Mouse (Mus musculus) layer of hippocampus, adult 18-20 months (tissue): ENCODE measurements around the gene Prss33. TPM values are rescaled to one million over a fixed set of nuclear protein-coding genes. Genes with fewer than 3 reads are reported as not detected.

Experiments used
- DNase-seq, 2 experiments: peaks; one replicate each; pipeline ENCODE4 v3.0.0; 2022; ENCODE audit warnings: low spot score in 2 of 2
- microRNA-seq, 2 experiments: library from miRNA; unstranded; fragments of <30 nt; microRNA quantifications; one replicate each; pipeline ENCODE4 v1.2.0; 2021
- total RNA-seq, 2 experiments: library from RNA; stranded (reverse); gene quantifications; 2 replicates each; pipeline ENCODE4 v1.2.3; 2021

The Prss33 gene
- total RNA-seq, 2 experiments from 2014 or later = 0.41 TPM; not detected in 1

DNA sequence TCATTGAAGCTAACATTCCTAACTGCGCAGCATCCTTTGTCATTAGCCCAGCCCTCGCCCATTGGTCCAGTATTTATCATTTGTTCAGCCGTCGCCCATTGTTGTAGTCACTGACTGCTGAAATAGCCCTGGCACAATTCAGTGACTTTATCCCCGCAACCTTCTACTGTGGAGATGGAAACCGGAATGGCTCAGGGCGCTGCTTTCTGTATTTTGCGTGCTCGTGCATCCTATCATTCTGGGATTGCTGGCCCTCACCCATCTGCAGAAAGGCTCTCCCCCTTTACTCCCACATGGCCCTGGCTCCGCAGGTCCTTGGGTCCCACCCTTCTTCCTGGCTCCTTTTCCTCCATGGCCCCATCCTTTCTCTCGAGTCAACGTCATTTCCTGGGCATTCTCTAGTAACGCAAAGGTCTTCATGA is 49.3 kb downstream of the Prss33 start:
- DNase-seq = no peak

DNA sequence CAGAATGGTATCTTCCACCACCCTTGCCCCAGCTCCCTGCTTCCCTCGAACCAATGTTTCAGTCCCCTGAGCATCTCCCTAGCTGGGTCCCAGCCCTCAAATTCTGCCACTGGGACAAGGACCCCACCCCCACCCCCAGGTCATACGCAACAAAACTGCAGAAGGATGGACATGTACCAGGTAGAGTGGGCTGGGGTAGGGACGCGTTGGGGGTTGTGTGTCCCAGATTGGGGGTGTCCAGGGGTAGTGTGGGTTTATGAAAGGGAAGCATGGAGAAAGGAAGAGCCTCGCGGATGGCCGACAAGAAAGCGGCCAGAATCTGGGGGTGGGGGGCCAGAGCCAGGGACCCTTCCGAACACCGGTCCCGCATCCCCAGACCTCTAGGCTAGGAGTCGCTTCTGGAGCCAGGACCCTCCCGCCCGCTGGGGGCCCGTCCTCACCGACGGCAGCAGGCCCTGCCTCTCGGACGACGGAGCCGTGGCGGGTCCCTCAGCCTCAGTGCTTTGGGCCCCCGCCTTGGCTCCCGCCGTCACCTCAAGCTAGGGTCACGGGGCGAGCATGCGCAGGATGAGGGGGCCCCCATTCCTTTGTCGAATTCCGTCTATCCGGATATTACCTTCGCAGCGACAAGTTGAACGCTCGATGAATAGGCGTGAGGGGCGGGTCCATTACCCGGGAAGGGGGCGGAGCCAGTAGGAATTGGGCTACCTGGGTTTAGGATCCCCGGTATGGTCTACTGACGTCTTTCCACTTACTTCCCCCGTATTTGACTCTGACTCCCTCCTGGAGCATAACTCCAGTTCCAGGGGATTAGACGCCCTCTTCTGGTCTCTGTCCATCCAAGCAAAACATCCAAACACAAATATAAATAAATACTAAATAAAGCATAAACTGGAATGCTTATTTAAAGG is 50.0 kb downstream of the Prss33 start, which contains the start of gene Flywch2:
Gene Flywch2, minus strand, starts transcription at position 521 of the 911 bp plus-strand sequence.
- peak; percentile 87 to 93 for DNase-seq

DNA sequence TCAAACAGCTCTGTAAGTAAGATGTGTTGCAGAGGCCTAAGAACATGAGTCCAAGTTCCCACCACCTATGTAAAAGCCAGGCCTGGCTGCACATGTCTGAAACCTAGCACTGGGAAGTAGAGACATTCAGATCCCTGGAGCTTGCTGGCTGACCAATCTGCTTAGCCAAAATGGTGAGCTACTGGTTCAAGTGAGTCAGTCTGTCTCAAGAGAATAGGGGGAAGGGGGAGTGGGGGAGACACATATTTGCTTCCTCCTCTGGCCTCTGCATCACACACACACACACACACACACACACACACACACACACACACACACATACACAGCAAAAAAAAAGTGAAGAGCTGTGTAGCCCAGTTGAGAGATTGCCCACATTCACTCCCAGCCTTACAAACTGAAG is 52.5 kb downstream of the Prss33 start:
- DNase-seq = no peak

Small RNAs within 50 kb of the gene (microRNA-seq; reads per million reads assigned to microRNA genes)
- 0.74 to 2.0 reads per million in 2 experiments for gene Mir5125

Other genes starting within 250 kb of the Prss33 start
- gene Zfp13, start 236.6 kb downstream of the Prss33 start, total RNA-seq = 10 to 100 TPM; 28.0 to 29.6 TPM
- gene Zscan10, start 235.2 kb downstream of the Prss33 start, total RNA-seq = not detected
- under 1 TPM in 1 of 2 experiments, not detected in 1; 0.10 TPM for gene Mmp25, start 190.8 kb downstream of the Prss33 start, total RNA-seq
- gene Bicdl2, start 175.6 kb downstream of the Prss33 start, total RNA-seq = not detected
- 100 to 1,000 TPM; 117 to 122 TPM for gene Hcfc1r1, start 162.5 kb downstream of the Prss33 start, total RNA-seq
- 10 to 100 TPM in 1 of 2 experiments, 1 to 10 TPM in 1; 8.8 to 10.0 TPM for gene Thoc6, start 162.2 kb downstream of the Prss33 start, total RNA-seq
- 1 to 10 TPM; 6.4 to 7.0 TPM for gene Tnfrsf12a, start 158.6 kb downstream of the Prss33 start, total RNA-seq
- not detected for gene Cldn6, start 156.8 kb downstream of the Prss33 start, total RNA-seq
- gene Cldn9, start 152.0 kb downstream of the Prss33 start, total RNA-seq = not detected
- gene 1520401A03Rik, start 113.3 kb downstream of the Prss33 start, total RNA-seq = under 1 TPM in 1 of 2 experiments, not detected in 1; 0.33 TPM
- gene Pkmyt1, start 109.7 kb downstream of the Prss33 start, total RNA-seq = 1 to 10 TPM; 3.4 to 3.8 TPM
- 10 to 100 TPM; 52.0 to 53.6 TPM for gene Paqr4, start 95.2 kb downstream of the Prss33 start, total RNA-seq
- under 1 TPM; 0.30 to 0.52 TPM for gene Kremen2, start 90.2 kb downstream of the Prss33 start, total RNA-seq
- gene Flywch1, start 64.5 kb downstream of the Prss33 start, total RNA-seq = 100 to 1,000 TPM; 390 to 405 TPM
- 1 to 10 TPM; 8.6 to 8.7 TPM for gene Flywch2, start 50.0 kb downstream of the Prss33 start, total RNA-seq
- gene Srrm2, start 45.5 kb downstream of the Prss33 start, total RNA-seq = 100 to 1,000 TPM; 509 to 565 TPM
- 100 to 1,000 TPM; 355 to 375 TPM for gene Elob, start 6.9 kb downstream of the Prss33 start, total RNA-seq
- gene Prss32, start 7.8 kb upstream of the Prss33 start, total RNA-seq = not detected
- 1 to 10 TPM in 1 of 2 experiments, under 1 TPM in 1; 0.89 to 2.4 TPM for gene Prss41, start 8.1 kb upstream of the Prss33 start, total RNA-seq
- gene Prss21, start 32.0 kb upstream of the Prss33 start, total RNA-seq = not detected
- not detected for gene Dcpp1, start 44.8 kb upstream of the Prss33 start, total RNA-seq
- gene Dcpp2, start 44.8 kb upstream of the Prss33 start, total RNA-seq = not detected
- gene Dcpp3, start 81.4 kb upstream of the Prss33 start, total RNA-seq = not detected
- not detected for gene Sbp, start 105.6 kb upstream of the Prss33 start, total RNA-seq
- not detected for gene Sbpl, start 119.2 kb upstream of the Prss33 start, total RNA-seq
- not detected for gene Prss30, start 144.5 kb upstream of the Prss33 start, total RNA-seq
- not detected for gene Prss22, start 162.0 kb upstream of the Prss33 start, total RNA-seq
- not detected for gene Prss27, start 202.1 kb upstream of the Prss33 start, total RNA-seq
- gene Kctd5, start 237.4 kb upstream of the Prss33 start, total RNA-seq = 10 to 100 TPM; 23.2 to 25.0 TPM